Mouse (Mus musculus) kidney, postnatal 0 days (tissue): Measurements from ENCODE around the gene Ehmt2. TPM values are rescaled to one million over a fixed set of nuclear protein-coding genes. Genes with fewer than 3 reads are reported as not detected.
A peak's percentile ranks its signal among the peaks of the same experiment; 100 is the strongest.

Experiments used
- ATAC-seq: fragments of 200-750 bp; cut with Nextera tagmentation; replicated peaks from 2 replicates; pipeline ENCODE4 v1.8.0; 2017; ENCODE audit warnings: low read depth, moderate number of reproducible peaks, moderate TSS enrichment, moderate library complexity; ENCODE audit not compliant: low FRiP score
- DNase-seq: peaks from one replicate; pipeline ENCODE4 v3.0.0-alpha.2; 2016; ENCODE audit warnings: low spot score
- H3K27ac ChIP-seq: fragments of 300-500 bp; sonication (generic); 2 replicates; pipeline ENCODE4 v1.5.1; 2014; ENCODE audit warnings: mild to moderate bottlenecking
- H3K27me3 ChIP-seq: fragments of 300-500 bp; sonication (generic); 2 replicates; pipeline ENCODE4 v1.6.1; 2014; ENCODE audit warnings: low read length, mixed read lengths; ENCODE audit not compliant: insufficient read depth
- H3K36me3 ChIP-seq: fragments of 300-500 bp; sonication (generic); 2 replicates; pipeline ENCODE4 v1.6.1; 2014; ENCODE audit warnings: low read length, mixed read lengths; ENCODE audit not compliant: insufficient read depth
- H3K4me1 ChIP-seq: fragments of 300-500 bp; sonication (generic); replicated peaks from 2 replicates; pipeline ENCODE4 v1.6.1; 2014; ENCODE audit warnings: antibody characterized with exemption, low read length, mixed read lengths; ENCODE audit not compliant: insufficient read depth
- H3K4me2 ChIP-seq: fragments of 300-500 bp; sonication (generic); 2 replicates; pipeline ENCODE4 v1.6.1; 2014; ENCODE audit warnings: mild to moderate bottlenecking, low read length, moderate library complexity, mixed read lengths
- H3K4me3 ChIP-seq: fragments of 300-500 bp; sonication (generic); replicated peaks from 2 replicates; pipeline ENCODE4 v1.5.1; 2014; ENCODE audit warnings: low read depth, low read length
- H3K9ac ChIP-seq: fragments of 300-500 bp; sonication (generic); 2 replicates; pipeline ENCODE4 v1.6.1; 2014; ENCODE audit warnings: low read depth, low read length
- H3K9me3 ChIP-seq: fragments of 300-500 bp; sonication (generic); replicated peaks from 2 replicates; pipeline ENCODE4 v1.6.1; 2016; ENCODE audit warnings: low read length, inconsistent platforms, mixed read lengths
- CTCF ChIP-seq: IDR thresholded peaks from 2 replicates; pipeline ENCODE4 v1.5.1; 2016; ENCODE audit warnings: antibody characterized with exemption, low read depth, mild to moderate bottlenecking, moderate library complexity
- WGBS: fragments of 180-500 bp; shearing (Covaris S2); extraction: QIAGEN DNeasy Blood & Tissue Kit; methylation state at CpG from one replicate; pipeline ENCODE4 v1.1.7; 2014; 5-methylcytosine and 5-hydroxymethylcytosine counted together
- polyA plus RNA-seq: library from polyadenylated mRNA; unstranded; fragments of >200 nt; fragmentation: Nextera tagmentation; extraction: Ambion mirVana; gene quantifications from 2 replicates; pipeline ENCODE4 v1.2.1, GENCODE M21; 2015

Ehmt2 gene
- polyA plus RNA-seq, 1 experiment from 2014 or later = 44.1 TPM

GRCm38 (mm10) chr17:34902895-34903294 is 4.6 kb downstream of the Ehmt2 start:
- Histone ChIP-seq H3K36me3 (peaks cover 58% of the 10 kb centered on the region), H3K4me1 (no peaks in the 10 kb centered on the region; the same call in 1 of the 2 replicates), H3K9me3 (no peaks in the 10 kb centered on the region), H3K4me2 (no peak overlapping the region), H3K4me3 (no peak overlapping the region), H3K9ac (no peak overlapping the region), H3K27me3 (no peaks in the 10 kb centered on the region), H3K27ac (no peak overlapping the region)
- ATAC-seq (no peak), DNase-seq (no peak)
- WGBS = 76% methylated on average over 9 of the region's 9 CpGs
- TF ChIP-seq CTCF = no peak

- Histone ChIP-seq H3K9ac (no peak overlapping the region), H3K9me3 (no peaks in the 10 kb centered on the region), H3K36me3 (peaks cover 73% of the 10 kb centered on the region), H3K27me3 (no peaks in the 10 kb centered on the region), H3K27ac (no peak overlapping the region), H3K4me1 (no peaks in the 10 kb centered on the region), H3K4me2 (no peak overlapping the region), H3K4me3 (no peak overlapping the region)
- WGBS = 80% methylated on average over 10 of the region's 10 CpGs
- TF ChIP-seq CTCF = no peak
- 0 out of 2 replicates have a peak, but pooled peaks have one; percentile 9 for ATAC-seq
- DNase-seq = no peak
These were observed 12.7 kb downstream of the Ehmt2 start for GRCm38 (mm10) chr17:34910982-34911381.

DNA sequence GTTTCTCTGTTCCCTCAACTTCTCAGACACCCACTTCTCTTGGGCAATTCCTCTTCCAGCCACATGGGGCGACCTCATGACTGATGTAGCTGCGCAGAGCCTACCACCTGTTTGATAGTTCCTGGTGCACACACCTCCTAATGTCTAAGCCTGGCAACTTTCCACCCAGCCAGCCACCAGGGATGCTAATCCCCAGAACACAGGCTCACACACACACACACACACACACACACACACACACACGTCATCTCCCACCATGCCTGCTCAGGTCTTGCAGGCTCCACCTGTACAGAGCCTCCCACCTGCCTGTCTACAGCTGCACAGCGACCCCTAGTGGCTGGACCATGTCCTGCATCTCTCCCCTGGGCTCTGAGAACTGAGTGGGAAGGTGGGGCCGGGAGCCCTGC is 13.7 kb downstream of the Ehmt2 start:
- Histone ChIP-seq H3K4me3 (no peak overlapping the region), H3K9me3 (no peaks in the 10 kb centered on the region), H3K9ac (no peak overlapping the region), H3K27me3 (no peaks in the 10 kb centered on the region), H3K27ac (no peak overlapping the region), H3K4me2 (no peak overlapping the region), H3K36me3 (peaks cover 64% of the 10 kb centered on the region), H3K4me1 (no peaks in the 10 kb centered on the region)
- 47% methylated on average over 5 of the region's 5 CpGs for WGBS
- DNase-seq (peak; percentile 77), ATAC-seq (peak; percentile 37)
- TF ChIP-seq CTCF = peak; percentile 97

GRCm38 (mm10) chr17:34913930-34914665 is 15.8 kb downstream of the Ehmt2 start, which contains the start of gene Slc44a4:
TSS of gene Slc44a4 (plus strand) at chr17:34914466.
- Histone ChIP-seq H3K9ac (no peak within 1 kb of the TSS; the same call in 1 of the 2 replicates), H3K27ac (peak within 1 kb of the TSS; percentile 75)
- 0 out of 2 replicates have a peak, but pooled peaks have one; percentile 9 for ATAC-seq

DNA sequence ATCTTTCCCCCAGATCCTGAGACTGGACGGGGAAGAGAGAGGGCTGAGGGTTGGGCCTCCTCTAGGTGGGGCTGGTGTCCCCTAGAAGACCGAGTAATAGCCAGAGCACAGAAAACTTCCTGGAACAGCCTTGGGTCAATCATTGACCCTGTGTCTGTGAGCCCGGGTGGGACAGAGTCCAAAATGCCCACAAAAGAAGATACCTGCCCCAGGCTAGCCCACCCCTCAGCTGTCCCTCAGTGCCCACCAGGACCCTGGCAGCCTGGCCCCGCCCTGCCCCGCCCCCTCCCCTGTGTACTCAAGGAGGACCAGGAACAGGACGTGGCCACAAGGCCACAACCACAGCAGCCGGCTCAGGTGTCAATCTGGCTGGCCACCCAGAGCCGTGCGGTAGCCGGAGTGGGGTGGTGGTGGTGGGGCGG is 17.2 kb downstream of the Ehmt2 start:
- peak; percentile 68 for TF ChIP-seq CTCF
- Histone ChIP-seq H3K4me2 (peak overlapping the region; percentile 41; the same call in 1 of the 2 replicates), H3K27ac (peak overlapping the region; percentile 75), H3K9ac (0 out of 2 replicates have a peak overlapping the region, but pooled peaks have one; percentile 32), H3K36me3 (peaks cover 30% of the 10 kb centered on the region), H3K27me3 (no peaks in the 10 kb centered on the region), H3K4me3 (no peak overlapping the region), H3K4me1 (no peaks in the 10 kb centered on the region), H3K9me3 (no peaks in the 10 kb centered on the region)
- WGBS = 14% methylated on average over 11 of the region's 11 CpGs
- DNase-seq (peak; percentile 86), ATAC-seq (peak; percentile 75)

More at GRCm38 (mm10) chr17:34913930-34914665, 15.8 kb downstream of the Ehmt2 start, which contains the start of gene Slc44a4:
- DNase-seq = no peak
- peak within 1 kb of the TSS; percentile 41 for H3K4me2 ChIP-seq
- 0 out of 2 replicates have a peak within 1 kb of the TSS, but pooled peaks have one; percentile 8 for H3K4me3 ChIP-seq
- WGBS = 32% methylated on average over 18 of the region's 18 CpGs
- H3K36me3 ChIP-seq = peaks cover 43% of the 10 kb centered on the region
- no peak for TF ChIP-seq CTCF
- H3K4me1 ChIP-seq = no peaks in the 10 kb centered on the region
- H3K9me3 ChIP-seq = no peaks in the 10 kb centered on the region
- no peaks in the 10 kb centered on the region for H3K27me3 ChIP-seq

- TF ChIP-seq CTCF = no peak
- no peaks in the 10 kb centered on the region for H3K27me3 ChIP-seq
- no peak overlapping the region for H3K4me2 ChIP-seq
- H3K4me1 ChIP-seq = no peaks in the 10 kb centered on the region
- ATAC-seq = no peak
- H3K4me3 ChIP-seq = no peak overlapping the region
- no peak overlapping the region for H3K9ac ChIP-seq
- H3K36me3 ChIP-seq = peaks cover 21% of the 10 kb centered on the region; the same call in 1 of the 2 replicates
- H3K9me3 ChIP-seq = no peaks in the 10 kb centered on the region
- DNase-seq = no peak
- no peak overlapping the region for H3K27ac ChIP-seq
- 93% methylated on average over 5 of the region's 5 CpGs for WGBS
These were observed 18.0 kb downstream of the Ehmt2 start for GRCm38 (mm10) chr17:34916316-34916715.
